Mouse (Mus musculus): ENCODE measurements around the gene Agxt. TPM values are rescaled to one million over a fixed set of nuclear protein-coding genes. Genes with fewer than 3 reads are reported as not detected.

Agxt gene
- polyA plus RNA-seq, 1 experiment from 2014 or later = not detected

- WGBS = 85% methylated on average over 8 of the region's 8 CpGs
- no peak for ATAC-seq (replicated peaks)
These were observed 23.9 kb downstream of the Agxt start for GRCm38 (mm10) chr1:93158916-93159315.

GRCm38 (mm10) chr1:93159566-93160500 is 24.8 kb downstream of the Agxt start:
- H3K4me2 ChIP-seq (replicated peaks) = no peak overlapping the region
- H3K9me3 ChIP-seq = no peaks in the 10 kb centered on the region
- H3K36me3 ChIP-seq = no peaks in the 10 kb centered on the region
- H3K9ac ChIP-seq (replicated peaks) = no peak overlapping the region
- 77% methylated on average over 21 of the region's 21 CpGs for whole genome bisulfite sequencing
- no peaks in the 10 kb centered on the region for H3K27me3 ChIP-seq
- H3K27ac ChIP-seq (replicated peaks) = no peak overlapping the region
- H3K4me3 ChIP-seq = no peak overlapping the region
- ATAC-seq (replicated peaks) = no peak
- H3K4me1 ChIP-seq = no peaks in the 10 kb centered on the region

More at GRCm38 (mm10) chr1:93158916-93159315, 23.9 kb downstream of the Agxt start:
- Histone ChIP-seq H3K27me3 (no peaks in the 10 kb centered on the region), H3K9me3 (no peaks in the 10 kb centered on the region), H3K4me2 (replicated peaks) (no peak overlapping the region), H3K36me3 (no peaks in the 10 kb centered on the region), H3K4me1 (no peaks in the 10 kb centered on the region), H3K27ac (replicated peaks) (no peak overlapping the region), H3K4me3 (no peak overlapping the region), H3K9ac (replicated peaks) (no peak overlapping the region)

GRCm38 (mm10) chr1:93160501-93161133 is 25.6 kb downstream of the Agxt start, which contains the start of gene 2310007B03Rik:
2310007B03Rik (minus strand) TSS chr1:93160948.
- Histone ChIP-seq H3K4me2 (replicated peaks) (no peak within 1 kb of the TSS), H3K4me3 (no peak within 1 kb of the TSS), H3K36me3 (no peaks in the 10 kb centered on the region), H3K27me3 (no peaks in the 10 kb centered on the region), H3K9me3 (no peaks in the 10 kb centered on the region), H3K27ac (replicated peaks) (no peak within 1 kb of the TSS), H3K9ac (replicated peaks) (no peak within 1 kb of the TSS), H3K4me1 (no peaks in the 10 kb centered on the region)
- WGBS = 79% methylated on average over 8 of the region's 8 CpGs
- no peak for ATAC-seq (replicated peaks)

- H3K9me3 ChIP-seq = no peaks in the 10 kb centered on the region
- no peak overlapping the region for H3K4me3 ChIP-seq
- WGBS = 77% methylated on average over 8 of the region's 8 CpGs
- no peaks in the 10 kb centered on the region for H3K36me3 ChIP-seq
- H3K27ac ChIP-seq (replicated peaks) = no peak overlapping the region
- no peak for ATAC-seq (replicated peaks)
- H3K4me2 ChIP-seq (replicated peaks) = no peak overlapping the region
- no peaks in the 10 kb centered on the region for H3K27me3 ChIP-seq
- no peaks in the 10 kb centered on the region for H3K4me1 ChIP-seq
- no peak overlapping the region for H3K9ac ChIP-seq (replicated peaks)
These were observed 26.3 kb downstream of the Agxt start for GRCm38 (mm10) chr1:93161350-93161749.

- Histone ChIP-seq H3K9ac (replicated peaks) (no peak overlapping the region), H3K27me3 (no peaks in the 10 kb centered on the region), H3K27ac (replicated peaks) (no peak overlapping the region), H3K9me3 (no peaks in the 10 kb centered on the region), H3K4me1 (no peaks in the 10 kb centered on the region), H3K4me2 (replicated peaks) (no peak overlapping the region), H3K4me3 (no peak overlapping the region), H3K36me3 (no peaks in the 10 kb centered on the region)
- 89% methylated on average over 10 of the region's 10 CpGs for WGBS
- ATAC-seq (replicated peaks) = no peak
These were observed 26.9 kb downstream of the Agxt start for GRCm38 (mm10) chr1:93161921-93162320.

- no peaks in the 10 kb centered on the region for H3K4me1 ChIP-seq
- no peak overlapping the region for H3K4me3 ChIP-seq
- H3K27me3 ChIP-seq = no peaks in the 10 kb centered on the region
- 84% methylated on average over 7 of the region's 7 CpGs for WGBS
- H3K27ac ChIP-seq (replicated peaks) = no peak overlapping the region
- no peak overlapping the region for H3K9ac ChIP-seq (replicated peaks)
- ATAC-seq (replicated peaks) = no peak
- no peaks in the 10 kb centered on the region for H3K36me3 ChIP-seq
- H3K4me2 ChIP-seq (replicated peaks) = no peak overlapping the region
- no peaks in the 10 kb centered on the region for H3K9me3 ChIP-seq
These were observed 27.5 kb downstream of the Agxt start for GRCm38 (mm10) chr1:93162588-93162987.

- WGBS = 84% methylated on average over 9 of the region's 9 CpGs
- Histone ChIP-seq H3K27ac (replicated peaks) (no peak overlapping the region), H3K9ac (replicated peaks) (no peak overlapping the region), H3K27me3 (no peaks in the 10 kb centered on the region), H3K4me1 (no peaks in the 10 kb centered on the region), H3K4me2 (replicated peaks) (no peak overlapping the region), H3K9me3 (no peaks in the 10 kb centered on the region), H3K36me3 (no peaks in the 10 kb centered on the region), H3K4me3 (no peak overlapping the region)
- ATAC-seq (replicated peaks) = no peak
These were observed 30.4 kb downstream of the Agxt start for GRCm38 (mm10) chr1:93165447-93165846.

- Histone ChIP-seq H3K9ac (replicated peaks) (no peak overlapping the region), H3K27ac (replicated peaks) (no peak overlapping the region), H3K36me3 (no peaks in the 10 kb centered on the region), H3K27me3 (no peaks in the 10 kb centered on the region), H3K9me3 (no peaks in the 10 kb centered on the region), H3K4me3 (no peak overlapping the region), H3K4me1 (no peaks in the 10 kb centered on the region), H3K4me2 (replicated peaks) (no peak overlapping the region)
- 90% methylated on average over 11 of the region's 11 CpGs for WGBS
- no peak for ATAC-seq (replicated peaks)
These were observed 31.5 kb downstream of the Agxt start for GRCm38 (mm10) chr1:93166346-93167079.

- ATAC-seq (replicated peaks) = 0 out of 2 replicates have a peak, but pooled peaks have one; percentile 19
- Histone ChIP-seq H3K4me3 (no peak within 1 kb of the TSS), H3K9me3 (no peaks in the 10 kb centered on the region), H3K27ac (replicated peaks) (no peak within 1 kb of the TSS), H3K9ac (replicated peaks) (no peak within 1 kb of the TSS), H3K4me1 (no peaks in the 10 kb centered on the region), H3K27me3 (no peaks in the 10 kb centered on the region), H3K36me3 (no peaks in the 10 kb centered on the region), H3K4me2 (replicated peaks) (no peak within 1 kb of the TSS)
- WGBS = 31% methylated on average over 10 of the region's 10 CpGs
These were observed 33.3 kb downstream of the Agxt start, which contains the start of gene Crocc2 for GRCm38 (mm10) chr1:93168295-93168775. Crocc2 (plus strand) TSS chr1:93168725.

- Histone ChIP-seq H3K4me3 (no peak overlapping the region), H3K9ac (replicated peaks) (no peak overlapping the region), H3K9me3 (no peaks in the 10 kb centered on the region), H3K4me2 (replicated peaks) (no peak overlapping the region), H3K4me1 (peaks cover 11% of the 10 kb centered on the region), H3K27ac (replicated peaks) (no peak overlapping the region), H3K27me3 (no peaks in the 10 kb centered on the region), H3K36me3 (no peaks in the 10 kb centered on the region)
- no peak for ATAC-seq (replicated peaks)
- whole genome bisulfite sequencing = 65% methylated on average over 4 of the region's 4 CpGs
These were observed 38.6 kb downstream of the Agxt start for GRCm38 (mm10) chr1:93173665-93174064.

GRCm38 (mm10) chr1:93174399-93174798 is 39.4 kb downstream of the Agxt start:
- ATAC-seq (replicated peaks) = peak; percentile 56

More at GRCm38 (mm10) chr1:93174399-93174798, 39.4 kb downstream of the Agxt start:
- Histone ChIP-seq H3K27ac (replicated peaks) (no peak overlapping the region), H3K4me2 (replicated peaks) (no peak overlapping the region), H3K27me3 (no peaks in the 10 kb centered on the region), H3K4me1 (peaks cover 11% of the 10 kb centered on the region), H3K4me3 (no peak overlapping the region), H3K36me3 (no peaks in the 10 kb centered on the region), H3K9me3 (no peaks in the 10 kb centered on the region), H3K9ac (replicated peaks) (no peak overlapping the region)
- 3% methylated on average over 4 of the region's 4 CpGs for WGBS
